Mouse (Mus musculus): ENCODE results near the gene Rmdn2. TPM values are rescaled to one million over a fixed set of nuclear protein-coding genes. Genes with fewer than 3 reads are reported as not detected.

Gene Rmdn2
- polyA plus RNA-seq, 1 experiment, result 11.2 TPM

- Histone ChIP-seq H3K4me3 (replicated peaks; ENCODE audit: insufficient read depth, low read depth, low read length) (no peak overlapping the region), H3K27me3 (ENCODE audit: control insufficient read depth, insufficient read depth, low read length) (no peaks in the 10 kb centered on the region), H3K27ac (ENCODE audit: insufficient read depth, low read length) (no peak overlapping the region), H3K4me1 (ENCODE audit: control insufficient read depth, insufficient read depth, low read length) (no peaks in the 10 kb centered on the region)
- DNase-seq, result no peak
- WGBS, result 86% methylated on average over 6 of the region's 6 CpGs
- TF ChIP-seq POLR2A (IDR thresholded peaks at IDR 0.05; ENCODE audit: borderline replicate concordance, insufficient read depth, low read length) (no peak), CTCF (IDR thresholded peaks at IDR 0.05; ENCODE audit: borderline replicate concordance, insufficient read depth, low read depth, low read length) (no peak)
Measured at GRCm38 (mm10) chr17:79584246-79584800, 27.3 kb upstream of the Rmdn2 start.

GRCm38 (mm10) chr17:79589913-79590312 is 21.8 kb upstream of the Rmdn2 start:
- no peak for DNase-seq
- TF ChIP-seq POLR2A (IDR thresholded peaks at IDR 0.05; ENCODE audit: borderline replicate concordance, insufficient read depth, low read length) (no peak), CTCF (IDR thresholded peaks at IDR 0.05; ENCODE audit: borderline replicate concordance, insufficient read depth, low read depth, low read length) (no peak)

GRCm38 (mm10) chr17:79595996-79596395 is 15.7 kb upstream of the Rmdn2 start:
- no peaks in the 10 kb centered on the region for H3K4me1 ChIP-seq (ENCODE audit: control insufficient read depth, insufficient read depth, low read length)
- H3K4me3 ChIP-seq (replicated peaks; ENCODE audit: insufficient read depth, low read depth, low read length), result no peak overlapping the region
- 85% methylated on average over 4 of the region's 4 CpGs for WGBS
- TF ChIP-seq CTCF (IDR thresholded peaks at IDR 0.05; ENCODE audit: borderline replicate concordance, insufficient read depth, low read depth, low read length), result no peak
- no peak for TF ChIP-seq POLR2A (IDR thresholded peaks at IDR 0.05; ENCODE audit: borderline replicate concordance, insufficient read depth, low read length)
- no peak overlapping the region for H3K27ac ChIP-seq (ENCODE audit: insufficient read depth, low read length)
- no peaks in the 10 kb centered on the region for H3K27me3 ChIP-seq (ENCODE audit: control insufficient read depth, insufficient read depth, low read length)
- DNase-seq, result no peak

More at GRCm38 (mm10) chr17:79589913-79590312, 21.8 kb upstream of the Rmdn2 start:
- Histone ChIP-seq H3K4me3 (replicated peaks; ENCODE audit: insufficient read depth, low read depth, low read length) (no peak overlapping the region), H3K27me3 (ENCODE audit: control insufficient read depth, insufficient read depth, low read length) (no peaks in the 10 kb centered on the region), H3K27ac (ENCODE audit: insufficient read depth, low read length) (no peak overlapping the region), H3K4me1 (ENCODE audit: control insufficient read depth, insufficient read depth, low read length) (no peaks in the 10 kb centered on the region)
- WGBS, result 96% methylated on average over 1 of the region's 1 CpGs

- no peak for TF ChIP-seq CTCF (IDR thresholded peaks at IDR 0.05; ENCODE audit: borderline replicate concordance, insufficient read depth, low read depth, low read length)
- TF ChIP-seq POLR2A (IDR thresholded peaks at IDR 0.05; ENCODE audit: borderline replicate concordance, insufficient read depth, low read length), result no peak
- Histone ChIP-seq H3K27ac (ENCODE audit: insufficient read depth, low read length) (no peak overlapping the region), H3K4me3 (replicated peaks; ENCODE audit: insufficient read depth, low read depth, low read length) (no peak overlapping the region), H3K4me1 (ENCODE audit: control insufficient read depth, insufficient read depth, low read length) (no peaks in the 10 kb centered on the region), H3K27me3 (ENCODE audit: control insufficient read depth, insufficient read depth, low read length) (no peaks in the 10 kb centered on the region)
- DNase-seq, result no peak
- 59% methylated on average over 2 of the region's 2 CpGs for WGBS
Measured at GRCm38 (mm10) chr17:79598151-79598550, 13.5 kb upstream of the Rmdn2 start.

- 43% methylated on average over 8 of the region's 8 CpGs for WGBS
- H3K27me3 ChIP-seq (ENCODE audit: control insufficient read depth, insufficient read depth, low read length), result no peaks in the 10 kb centered on the region
- no peak for DNase-seq
- H3K4me1 ChIP-seq (ENCODE audit: control insufficient read depth, insufficient read depth, low read length), result no peaks in the 10 kb centered on the region
- no peak overlapping the region for H3K27ac ChIP-seq (ENCODE audit: insufficient read depth, low read length)
- H3K4me3 ChIP-seq (replicated peaks; ENCODE audit: insufficient read depth, low read depth, low read length), result no peak overlapping the region
- TF ChIP-seq CTCF (IDR thresholded peaks at IDR 0.05; ENCODE audit: borderline replicate concordance, insufficient read depth, low read depth, low read length), result no peak
- no peak for TF ChIP-seq POLR2A (IDR thresholded peaks at IDR 0.05; ENCODE audit: borderline replicate concordance, insufficient read depth, low read length)
Measured at GRCm38 (mm10) chr17:79598596-79599577, 12.8 kb upstream of the Rmdn2 start.

GRCm38 (mm10) chr17:79600108-79600507 is 11.6 kb upstream of the Rmdn2 start:
- WGBS, result 52% methylated on average over 4 of the region's 4 CpGs

GRCm38 (mm10) chr17:79602381-79602780 is 9.3 kb upstream of the Rmdn2 start:
- H3K4me1 ChIP-seq (ENCODE audit: control insufficient read depth, insufficient read depth, low read length), result no peaks in the 10 kb centered on the region
- TF ChIP-seq POLR2A (IDR thresholded peaks at IDR 0.05; ENCODE audit: borderline replicate concordance, insufficient read depth, low read length) (no peak), CTCF (IDR thresholded peaks at IDR 0.05; ENCODE audit: borderline replicate concordance, insufficient read depth, low read depth, low read length) (no peak)
- no peak for DNase-seq
- H3K27me3 ChIP-seq (ENCODE audit: control insufficient read depth, insufficient read depth, low read length), result no peaks in the 10 kb centered on the region
- H3K4me3 ChIP-seq (replicated peaks; ENCODE audit: insufficient read depth, low read depth, low read length), result no peak overlapping the region
- no peak overlapping the region for H3K27ac ChIP-seq (ENCODE audit: insufficient read depth, low read length)
- 58% methylated on average over 5 of the region's 5 CpGs for WGBS

More at GRCm38 (mm10) chr17:79600108-79600507, 11.6 kb upstream of the Rmdn2 start:
- DNase-seq, result no peak
- no peaks in the 10 kb centered on the region for H3K4me1 ChIP-seq (ENCODE audit: control insufficient read depth, insufficient read depth, low read length)
- no peaks in the 10 kb centered on the region for H3K27me3 ChIP-seq (ENCODE audit: control insufficient read depth, insufficient read depth, low read length)
- no peak overlapping the region for H3K4me3 ChIP-seq (replicated peaks; ENCODE audit: insufficient read depth, low read depth, low read length)
- TF ChIP-seq POLR2A (IDR thresholded peaks at IDR 0.05; ENCODE audit: borderline replicate concordance, insufficient read depth, low read length), result no peak
- no peak for TF ChIP-seq CTCF (IDR thresholded peaks at IDR 0.05; ENCODE audit: borderline replicate concordance, insufficient read depth, low read depth, low read length)
- H3K27ac ChIP-seq (ENCODE audit: insufficient read depth, low read length), result no peak overlapping the region

All from cerebellum, adult 2 months (tissue).